Mouse (Mus musculus) C2C12 (cell line): ENCODE measurements around the gene Ttpal.

Experiments
- CEBPB ChIP-seq: IDR thresholded peaks from one replicate; pipeline ENCODE4 v1.6.1; 2011; ENCODE audit warnings: low read depth, mild to moderate bottlenecking, control low read depth, moderate library complexity
- CTCF ChIP-seq: IDR thresholded peaks from one replicate; pipeline ENCODE4 v1.5.1; 2011; ENCODE audit not compliant: control insufficient read depth, insufficient read depth, insufficient read length
- FOSL1 ChIP-seq: IDR thresholded peaks from one replicate; pipeline ENCODE4 v1.8.0; 2011; ENCODE audit warnings: mild to moderate bottlenecking, low read length; ENCODE audit not compliant: poor library complexity, insufficient read depth, severe bottlenecking
- MAX ChIP-seq: IDR thresholded peaks from one replicate; pipeline ENCODE4 v1.6.1; 2011; ENCODE audit warnings: mild to moderate bottlenecking, control low read depth
- MYOD1 ChIP-seq: IDR thresholded peaks from one replicate; pipeline ENCODE4 v1.6.1; 2011; ENCODE audit warnings: low read depth; ENCODE audit not compliant: control insufficient read depth, insufficient read length
- USF1 ChIP-seq: IDR thresholded peaks from one replicate; pipeline ENCODE4 v1.6.1; 2011; ENCODE audit warnings: low read depth, mild to moderate bottlenecking, control low read depth, moderate library complexity

DNA sequence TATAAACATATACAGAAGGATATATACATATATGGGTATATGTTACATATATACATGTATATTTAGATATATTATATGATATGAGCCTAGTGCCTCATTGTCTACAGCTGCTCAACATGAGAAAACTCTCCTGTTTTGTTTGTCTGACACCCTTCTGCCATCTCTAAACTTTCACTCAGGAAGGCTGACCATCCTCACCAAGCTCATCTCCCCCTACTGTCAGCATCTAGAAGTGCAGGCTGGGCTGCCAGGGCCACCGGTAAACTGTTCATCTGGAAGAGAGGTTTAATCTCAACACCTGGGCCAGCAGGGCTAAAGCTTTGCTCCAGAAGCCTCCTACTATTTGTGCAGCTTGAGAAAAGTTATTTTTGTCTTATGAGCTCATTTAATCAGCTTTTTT is 2.9 kb upstream of the Ttpal start:
- TF ChIP-seq CTCF (peak; percentile 53), MAX (no peak), USF1 (no peak), FOSL1 (no peak), MYOD1 (no peak), CEBPB (no peak)
